Mouse (Mus musculus) embryonic stem cell, embryonic (primary cell): Measurements from ENCODE around the gene Tigar.

Experiments
- CTCF ChIA-PET, 4 experiments: fragments of 300-600 bp in 2 of 4; fragments of 350-600 bp in 2 of 4; sonication (Branson Sonifier 250); formaldehyde crosslinking; loops; one replicate each; lab custom pipeline; 2022; ENCODE audit warnings: inconsistent platforms in 2 of 4; lab: Charles Lee
- POLR2A ChIA-PET, 4 experiments: fragments of 300-600 bp in 2 of 4; fragments of 350-600 bp in 2 of 4; sonication (Branson Sonifier 250); formaldehyde crosslinking; loops; one replicate each; lab custom pipeline; 2022; ENCODE audit warnings: antibody characterized with exemption in 4 of 4, inconsistent platforms in 1 of 4; lab: Charles Lee

The Tigar gene

DNA sequence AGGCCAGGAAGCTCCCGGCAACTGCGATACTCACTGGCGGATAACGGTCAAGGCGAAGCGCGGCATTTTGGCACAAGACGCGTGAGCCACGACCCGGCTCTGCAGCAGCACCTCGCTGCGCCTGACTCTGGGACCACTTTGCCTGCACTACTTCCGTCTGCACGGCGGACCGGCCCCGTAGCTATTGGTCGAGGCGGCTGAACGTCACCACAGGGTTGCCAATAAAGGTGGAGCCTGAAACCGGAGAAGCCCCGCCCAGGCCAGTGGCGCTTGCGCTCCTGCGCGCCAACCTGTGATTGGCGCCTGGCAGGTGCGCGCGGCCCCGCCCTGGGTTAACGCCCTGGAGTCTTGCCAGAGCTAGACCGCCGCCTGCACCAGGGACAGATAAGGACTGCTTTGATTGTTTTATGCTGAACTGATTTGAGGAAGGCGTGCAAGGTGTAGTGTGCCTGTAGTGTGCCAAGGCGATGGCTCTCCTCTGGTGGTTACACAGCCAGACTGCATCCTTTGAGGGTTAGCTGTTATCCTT is at the start of gene Tigar:
TSS of gene Tigar (minus strand) at position 156 of the 529 bp plus-strand sequence.
- POLR2A ChIA-PET: interaction anchor here (0.6 to 2.5 kb wide), 36 partner anchors 9 to 1091 kb away, joined by 3 to 23 read pairs (median 4); partner anchors contain the start of genes D6Wsu163e (in 2 of the 4), Rad51ap1 (in 2 of the 4) and Fgf23 (in 1 of the 4)
- CTCF ChIA-PET: interaction anchor here in 3 of 4 experiments (0.6 to 1.8 kb wide), 10 partner anchors 11 to 317 kb away, joined by 3 to 16 read pairs (median 3); partner anchors contain the start of gene Fgf23 (in 1 of the 3)

DNA sequence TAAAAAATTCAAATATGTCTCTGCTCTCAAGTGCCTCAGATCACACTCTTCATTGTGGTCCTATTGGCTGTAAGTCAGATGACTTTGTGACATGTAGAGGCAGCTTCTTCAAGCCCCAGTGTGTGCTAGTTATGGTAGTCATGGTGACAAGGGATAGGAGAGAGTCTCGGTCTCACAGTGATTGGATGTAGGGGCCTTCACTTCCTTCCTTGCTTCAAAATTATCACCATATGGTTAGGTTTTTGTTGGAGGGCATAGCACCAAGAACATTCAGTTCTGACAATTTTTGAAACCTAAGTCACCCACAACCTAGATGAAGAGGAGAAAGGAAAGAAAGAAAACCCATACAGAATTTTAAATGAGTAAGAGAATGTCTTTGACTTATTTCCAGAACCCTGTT is 48.0 kb upstream of the Tigar start:
- POLR2A ChIA-PET: interaction anchor here in 1 of 4 experiments (0.6 to 0.7 kb wide), 2 partner anchors 76 to 172 kb away, joined by 4 to 5 read pairs; no protein-coding TSS in a partner anchor
- CTCF ChIA-PET: interaction anchor here in 2 of 4 experiments (0.7 kb wide), 2 partner anchors 11 to 871 kb away, joined by 3 to 5 read pairs; no protein-coding TSS in a partner anchor

GRCm38 (mm10) chr6:127155468-127155867 is 46.1 kb upstream of the Tigar start:
- POLR2A ChIA-PET: no interaction called here

DNA sequence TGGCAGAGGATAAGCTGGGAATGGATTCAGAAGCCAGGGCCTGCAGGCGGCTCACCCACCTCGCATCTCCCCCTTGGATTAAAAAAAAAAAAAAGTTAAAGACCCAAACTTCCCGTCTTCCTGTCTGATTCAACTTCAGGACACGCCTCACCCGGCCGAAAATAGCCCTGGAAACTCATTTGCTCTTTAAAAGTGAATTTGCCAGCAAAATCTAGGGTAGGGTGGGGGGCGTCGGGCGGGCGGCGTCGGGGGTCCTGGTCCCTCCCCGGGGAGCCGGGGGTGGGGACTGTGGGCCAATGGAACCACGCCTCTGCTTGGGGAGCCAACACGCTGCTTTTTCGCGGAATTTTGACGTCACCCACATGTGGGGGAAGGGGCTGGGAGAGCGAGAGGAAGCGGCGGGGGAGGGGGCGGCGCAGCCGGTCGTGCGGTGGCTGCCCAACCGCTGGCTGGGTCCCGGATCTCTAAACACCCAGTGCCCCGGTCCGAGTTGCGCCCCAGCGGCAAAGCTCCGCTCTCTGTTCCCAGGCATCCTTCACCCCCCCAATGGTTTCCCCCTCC is 45.4 kb upstream of the Tigar start:
- POLR2A ChIA-PET: interaction anchor here in 2 of 4 experiments (0.6 to 0.7 kb wide), 3 partner anchors 48 to 1439 kb away, joined by 3 to 5 read pairs (median 3); no protein-coding TSS in a partner anchor

More at GRCm38 (mm10) chr6:127155468-127155867, 46.1 kb upstream of the Tigar start:
- CTCF ChIA-PET: interaction anchor here in 1 of 4 experiments (1.0 to 1.5 kb wide), 2 partner anchors 11 to 114 kb away, joined by 3 to 4 read pairs; no protein-coding TSS in a partner anchor

GRCm38 (mm10) chr6:127153972-127154707 is 44.8 kb upstream of the Tigar start:
- CTCF ChIA-PET: interaction anchor here in 2 of 4 experiments (0.7 to 1.5 kb wide), 2 partner anchors 116 to 381 kb away, joined by 3 to 4 read pairs; no protein-coding TSS in a partner anchor
- POLR2A ChIA-PET: interaction anchor here in 2 of 4 experiments (0.6 to 1.6 kb wide), 6 partner anchors 11 to 1438 kb away, joined by 3 to 6 read pairs (median 4); no protein-coding TSS in a partner anchor

More for the DNA sequence above, 45.4 kb upstream of the Tigar start:
- CTCF ChIA-PET: interaction anchor here in 1 of 4 experiments (1.5 kb wide), 1 partner anchor 115 kb away, joined by 4 read pairs; no protein-coding TSS in a partner anchor

- POLR2A ChIA-PET: interaction anchor here in 2 of 4 experiments (0.5 to 1.6 kb wide), 7 partner anchors 11 to 967 kb away, joined by 3 to 8 read pairs (median 5); no protein-coding TSS in a partner anchor
- CTCF ChIA-PET: interaction anchor here in 1 of 4 experiments (0.9 kb wide), 1 partner anchor 38 kb away, joined by 4 read pairs; no protein-coding TSS in a partner anchor
Observed at GRCm38 (mm10) chr6:127153296-127153800, 44.0 kb upstream of the Tigar start.

DNA sequence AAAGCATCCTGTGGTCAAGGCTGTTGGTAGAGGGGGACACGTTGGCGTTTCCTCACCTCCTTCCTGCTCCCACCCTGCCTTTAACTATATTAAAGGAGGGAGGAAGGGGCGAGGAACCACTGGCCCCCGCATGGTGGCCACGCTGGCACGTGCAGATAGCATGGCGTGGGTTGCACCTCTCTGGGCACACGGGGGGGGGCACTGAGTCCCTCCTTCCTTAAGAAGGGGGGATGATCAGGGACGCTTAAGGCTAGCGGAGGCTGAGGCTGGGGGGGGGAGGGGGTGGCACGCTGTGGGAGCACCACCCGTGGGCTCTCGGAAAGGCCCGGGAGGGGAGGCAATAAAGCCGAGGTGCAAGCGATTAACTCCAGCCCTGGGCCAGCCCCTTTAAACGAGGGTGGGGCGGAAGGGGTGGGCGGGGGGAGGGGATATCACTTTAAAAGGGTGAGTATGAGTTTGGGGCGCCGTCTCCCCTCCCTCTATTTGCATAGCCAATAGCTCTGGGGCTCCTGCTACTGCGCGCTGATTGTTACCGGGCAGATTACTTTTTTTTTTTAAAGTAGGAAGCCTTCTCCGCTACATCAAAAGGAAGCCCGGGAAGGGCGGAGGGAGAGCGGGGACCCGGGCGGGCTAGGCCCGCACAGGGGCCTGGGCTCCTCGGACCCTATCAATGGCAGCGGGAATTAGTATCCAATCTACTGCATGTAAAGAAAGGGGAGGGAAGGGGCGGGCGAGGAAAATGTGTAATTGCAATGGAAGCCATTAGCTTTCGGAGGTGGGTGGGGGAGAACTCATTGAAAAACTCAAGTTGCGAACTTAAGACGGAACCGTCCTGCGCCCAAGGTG is 43.0 kb upstream of the Tigar start, which contains the start of gene Ccnd2:
TSS of gene Ccnd2 (minus strand) at position 88 of the 846 bp plus-strand sequence.
- ChIA-PET POLR2A (interaction anchor here in 3 of 4 experiments (0.5 to 1.6 kb wide), 6 partner anchors 10 to 1106 kb away, joined by 3 to 8 read pairs (median 5); no protein-coding TSS in a partner anchor), CTCF (interaction anchor here in 3 of 4 experiments (0.7 to 0.9 kb wide), 3 partner anchors 37 to 663 kb away, joined by 3 to 5 read pairs (median 4); partner anchors contain the start of gene Parp11 (in 1 of the 3))

DNA sequence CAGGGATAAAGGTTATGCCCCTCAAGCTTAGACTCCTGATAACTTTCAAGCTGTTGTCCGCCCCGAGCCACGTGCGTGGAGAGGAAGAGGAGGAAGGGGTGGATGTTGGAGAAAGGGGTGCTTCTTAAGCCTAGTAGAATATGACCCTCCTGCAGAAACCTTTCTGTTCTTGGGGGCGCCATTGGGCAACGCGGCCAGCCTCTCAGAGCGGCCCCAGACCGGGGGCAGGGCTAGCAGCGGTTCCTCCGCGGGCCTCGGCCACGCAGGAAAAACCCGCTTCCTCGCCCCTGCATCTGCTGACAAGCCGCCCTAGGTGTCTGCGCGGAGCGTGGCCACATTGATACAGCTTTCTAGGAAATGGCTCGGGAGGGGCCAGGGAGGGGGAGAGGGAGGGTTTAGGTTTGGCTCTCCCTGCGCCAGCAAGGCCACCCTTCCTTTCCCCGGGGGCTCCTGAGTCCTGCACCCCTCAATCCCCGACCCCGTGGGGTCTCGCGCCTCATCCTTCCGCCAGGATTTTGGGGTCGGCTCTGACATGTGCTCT is 42.3 kb upstream of the Tigar start:
- POLR2A ChIA-PET: interaction anchor here (0.5 to 1.0 kb wide), 4 partner anchors 10 to 153 kb away, joined by 3 to 4 read pairs (median 4); partner anchors contain the start of gene Tigar (in 1 of the 4)
- CTCF ChIA-PET: interaction anchor here in 2 of 4 experiments (0.6 to 1.2 kb wide), 2 partner anchors 9 to 1844 kb away, joined by 3 to 7 read pairs; no protein-coding TSS in a partner anchor

- ChIA-PET POLR2A (interaction anchor here in 2 of 4 experiments (0.6 to 0.7 kb wide), 4 partner anchors 29 to 334 kb away, joined by 3 to 4 read pairs (median 3); partner anchors contain the start of gene Tigar (in 1 of the 2)), CTCF (interaction anchor here in 2 of 4 experiments (0.6 to 1.2 kb wide), 4 partner anchors 9 to 1844 kb away, joined by 3 to 7 read pairs (median 4); no protein-coding TSS in a partner anchor)
Observed at GRCm38 (mm10) chr6:127150663-127151564, 41.6 kb upstream of the Tigar start.

GRCm38 (mm10) chr6:127149944-127150662 is 40.7 kb upstream of the Tigar start:
- POLR2A ChIA-PET: interaction anchor here in 1 of 4 experiments (0.7 kb wide), 2 partner anchors 41 to 333 kb away, joined by 3 read pairs; partner anchors contain the start of gene Tigar
- CTCF ChIA-PET: interaction anchor here in 3 of 4 experiments (0.6 to 1.2 kb wide), 4 partner anchors 8 to 1527 kb away, joined by 3 to 7 read pairs (median 4); no protein-coding TSS in a partner anchor

DNA sequence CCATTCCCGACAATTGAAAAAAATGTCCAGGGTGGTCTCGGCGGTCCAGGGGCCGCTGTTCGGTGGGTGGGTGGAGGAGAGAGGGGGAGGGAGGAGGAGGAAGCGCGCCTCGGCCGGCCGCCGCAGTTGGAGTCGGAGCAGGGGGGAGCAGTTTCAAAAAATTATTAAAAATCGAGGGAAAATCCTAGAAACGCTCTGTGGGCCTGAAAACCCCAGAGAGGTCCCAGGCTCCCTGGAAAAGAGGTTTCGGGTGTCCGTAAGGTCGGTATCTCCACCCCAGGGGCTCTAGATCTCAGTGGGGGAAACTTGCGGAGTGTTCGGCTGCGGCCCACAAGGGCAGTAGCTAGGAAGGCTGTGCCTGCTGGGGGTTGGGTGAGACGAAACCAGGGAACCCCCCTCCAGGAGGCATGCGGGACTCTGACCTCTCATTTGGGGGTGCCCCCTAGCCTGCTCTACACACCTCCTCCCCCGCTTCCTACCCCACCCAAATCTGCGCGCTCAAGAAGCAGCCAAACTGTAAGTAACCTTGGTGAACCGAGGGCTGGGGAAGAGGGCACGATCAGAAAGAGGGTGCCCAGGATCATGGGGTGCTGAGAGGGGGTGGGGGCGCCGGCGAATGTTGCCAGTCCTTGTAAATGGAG is 40.1 kb upstream of the Tigar start:
- POLR2A ChIA-PET: interaction anchor here in 1 of 4 experiments (0.6 kb wide), 2 partner anchors 18 to 299 kb away, joined by 3 to 4 read pairs; no protein-coding TSS in a partner anchor
- CTCF ChIA-PET: interaction anchor here in 1 of 4 experiments (0.6 kb wide), 1 partner anchor 127 kb away, joined by 4 read pairs; no protein-coding TSS in a partner anchor

- ChIA-PET CTCF (interaction anchor here (0.5 to 2.6 kb wide), 10 partner anchors 21 to 504 kb away, joined by 3 to 11 read pairs (median 5); partner anchors contain the start of gene Parp11 (in 1 of the 4)), POLR2A (interaction anchor here (0.6 to 0.9 kb wide), 8 partner anchors 18 to 1354 kb away, joined by 3 to 9 read pairs (median 4); partner anchors contain the start of gene Cracr2a (in 1 of the 4))
Observed at GRCm38 (mm10) chr6:127148526-127149302, 39.4 kb upstream of the Tigar start.

GRCm38 (mm10) chr6:127147665-127148064 is 38.3 kb upstream of the Tigar start:
- POLR2A ChIA-PET: interaction anchor here in 2 of 4 experiments (0.6 to 0.9 kb wide), 3 partner anchors 15 to 247 kb away, joined by 4 to 6 read pairs (median 4); no protein-coding TSS in a partner anchor
- CTCF ChIA-PET: interaction anchor here in 3 of 4 experiments (0.6 to 2.6 kb wide), 8 partner anchors 39 to 539 kb away, joined by 3 to 7 read pairs (median 4); partner anchors contain the start of gene Tigar (in 1 of the 3)
